Mouse (Mus musculus) bone marrow, adult 2 months (tissue): ENCODE results near the gene Hba-x.

Experiments
- CTCF ChIP-seq: fragments of 200-500 bp; IDR thresholded peaks from 2 replicates; pipeline ENCODE4 v1.5.1; 2011; ENCODE audit warnings: low read length, control low read depth; ENCODE audit not compliant: control insufficient read depth, insufficient read depth
- POLR2A ChIP-seq: fragments of 200-500 bp; IDR thresholded peaks from 2 replicates; pipeline ENCODE4 v1.6.1; 2011; ENCODE audit warnings: low read depth, mild to moderate bottlenecking, control low read depth, low read length, borderline replicate concordance; ENCODE audit not compliant: control insufficient read depth

DNA sequence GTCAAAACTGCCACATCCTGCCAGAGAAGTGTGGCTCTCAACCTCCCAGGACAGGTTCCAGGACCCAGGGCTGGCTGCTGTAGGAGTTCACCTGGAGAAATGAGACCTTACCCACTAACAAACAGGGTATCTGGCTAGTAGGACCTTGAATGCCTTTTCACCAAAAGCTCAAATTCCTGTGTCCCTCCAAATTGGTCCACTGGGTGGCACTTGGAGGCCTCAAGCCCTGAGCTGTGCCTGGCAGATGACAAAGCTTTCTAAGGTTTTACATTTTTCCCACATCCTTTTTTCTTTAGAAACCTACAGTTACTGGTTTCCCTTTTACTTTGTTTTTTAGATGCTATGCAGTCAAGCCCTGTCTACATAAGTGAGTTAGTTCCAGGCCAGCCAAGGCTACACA lies 29.1 kb upstream of the Hba-x start:
- TF ChIP-seq CTCF (peak; percentile 48; the same call in 1 of the 2 replicates), POLR2A (no peak)
